Mouse (Mus musculus) CD4-positive, CD25-positive, alpha-beta regulatory T cell, adult 2 months (primary cell): ENCODE measurements around the gene Gtf3a.
"Not testable (repeated sequence)": the region's sequence is repeated elsewhere in the genome, so short reads cannot be mapped to it uniquely, and the experiment has no call there.

Experiments used
- DNase-seq: peaks from one replicate; pipeline ENCODE4 v3.0.0-alpha.2; 2012; ENCODE audit warnings: low read depth, low spot score

Gtf3a gene

DNA sequence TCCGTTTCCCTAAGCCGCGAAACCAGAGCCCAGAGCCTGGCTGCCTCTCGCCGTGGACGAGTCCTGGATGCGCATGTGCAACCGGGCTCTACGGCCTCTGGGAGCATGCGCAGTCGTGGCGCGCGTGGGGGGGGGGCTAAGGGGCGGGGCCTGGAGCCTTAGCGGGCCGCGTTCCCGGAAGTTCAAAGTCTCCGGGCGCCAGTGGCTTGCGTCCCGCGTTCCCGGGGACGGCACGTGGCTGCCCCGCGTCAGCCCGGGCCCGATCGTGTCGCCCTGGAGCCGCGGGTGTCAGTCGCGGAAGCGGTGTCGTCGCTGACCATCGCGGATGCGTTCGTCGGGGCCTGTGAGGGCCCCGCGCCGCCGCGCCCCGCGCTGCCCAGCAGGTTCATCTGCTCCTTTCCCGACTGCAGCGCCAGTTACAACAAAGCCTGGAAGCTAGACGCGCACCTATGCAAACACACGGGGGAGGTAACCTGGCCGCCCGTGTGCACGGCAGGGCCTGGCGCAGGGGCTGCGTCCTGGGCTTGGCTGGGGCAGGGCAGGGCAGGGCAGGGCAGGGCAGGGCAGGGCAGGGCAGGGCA lies at the start of gene Gtf3a:
TSS of gene Gtf3a (plus strand) at position 150 of the 581 bp plus-strand sequence.
- DNase-seq = peak; percentile 96

DNA sequence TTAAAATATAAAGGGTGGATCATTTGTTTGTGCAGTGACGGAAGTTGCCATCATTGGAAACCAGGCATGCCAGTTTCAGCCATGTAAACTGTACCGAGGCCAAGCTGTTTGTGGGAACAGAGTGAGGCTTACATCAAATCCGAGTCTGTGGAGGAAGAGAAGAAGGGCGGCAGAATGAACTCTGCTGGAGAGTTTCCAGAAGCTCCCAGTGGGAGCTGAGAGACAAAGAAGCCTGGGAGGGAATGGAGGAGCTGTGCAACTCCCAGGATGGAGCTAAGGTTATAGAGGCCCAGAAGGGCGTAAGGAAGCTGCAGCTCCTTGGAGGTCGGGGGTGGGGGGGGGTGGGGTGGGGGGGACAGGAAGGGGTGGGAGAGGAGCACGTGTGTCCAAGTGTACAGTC lies 48.1 kb upstream of the Gtf3a start:
- DNase-seq = no peak

DNA sequence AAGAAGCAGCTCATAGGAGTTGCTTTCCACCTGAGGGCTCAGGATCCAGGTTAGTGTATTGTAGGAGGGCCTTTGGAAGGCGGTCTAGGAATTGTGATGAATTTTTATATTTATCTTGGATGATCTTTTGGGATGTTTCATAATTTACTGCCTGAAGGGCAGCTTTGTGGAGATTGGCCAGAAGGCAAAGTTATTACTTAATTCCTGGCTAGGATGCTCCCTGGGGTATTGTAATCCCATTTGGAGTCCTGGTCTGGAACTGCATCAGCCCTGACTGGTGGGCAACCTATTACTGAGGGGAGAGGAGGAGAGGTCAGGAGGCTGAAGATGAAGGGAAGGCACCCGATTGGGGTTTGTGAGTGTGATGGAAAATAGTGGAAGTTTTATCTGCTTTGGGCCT lies 47.0 kb upstream of the Gtf3a start:
- DNase-seq = no peak

DNA sequence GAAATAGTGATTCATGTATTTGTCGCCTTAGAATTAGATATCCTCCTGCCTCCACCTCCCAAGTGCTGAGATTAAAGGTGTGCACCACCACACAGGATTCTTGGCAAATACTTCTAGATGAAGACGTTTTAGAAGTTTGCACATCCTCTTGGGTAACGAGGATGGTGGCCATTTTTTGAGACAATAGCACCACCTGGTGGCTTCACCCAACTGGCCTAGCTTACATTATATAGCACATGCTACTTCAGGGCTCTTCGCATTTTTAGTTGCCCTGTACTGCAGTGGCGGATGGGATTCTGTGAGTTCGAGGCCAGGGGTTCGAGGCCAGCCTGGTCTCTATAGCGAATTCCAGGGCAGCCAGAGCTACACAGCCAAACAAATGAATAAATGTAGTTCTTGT lies 44.1 kb upstream of the Gtf3a start:
- peak; percentile 90 for DNase-seq

DNA sequence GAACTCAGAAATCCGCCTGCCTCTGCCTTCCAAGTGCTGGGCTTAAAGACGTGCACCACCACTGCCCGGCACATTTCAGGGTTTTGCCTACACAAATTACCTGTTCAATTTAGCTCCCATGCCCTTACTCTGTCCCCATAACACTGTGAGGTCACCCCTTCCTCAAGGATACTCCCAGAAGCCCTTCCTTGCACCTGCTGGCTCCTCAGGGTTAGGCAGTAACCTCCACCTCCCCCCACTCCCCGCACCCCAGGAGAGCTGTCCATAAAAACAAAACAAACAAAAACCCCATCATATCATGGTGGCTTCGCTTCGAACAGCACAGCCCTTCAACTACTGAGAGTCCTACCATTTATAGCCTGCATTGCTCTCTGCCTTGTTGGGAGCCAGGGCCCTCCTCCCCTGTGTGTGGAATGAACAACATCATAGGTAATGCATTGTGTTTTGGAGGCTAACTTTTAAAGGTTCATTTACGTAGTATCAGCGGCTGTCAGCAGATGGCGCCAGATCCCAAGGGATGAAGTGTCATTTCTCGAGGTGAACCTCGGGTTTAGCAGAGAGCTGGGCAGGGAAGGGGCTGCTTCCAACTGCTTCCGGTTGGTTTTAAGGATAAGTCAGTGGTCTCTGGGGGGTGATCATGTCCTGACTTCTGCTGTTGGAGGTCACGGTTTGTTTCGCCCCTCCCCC lies 42.8 kb upstream of the Gtf3a start:
- DNase-seq = peak; percentile 85

DNA sequence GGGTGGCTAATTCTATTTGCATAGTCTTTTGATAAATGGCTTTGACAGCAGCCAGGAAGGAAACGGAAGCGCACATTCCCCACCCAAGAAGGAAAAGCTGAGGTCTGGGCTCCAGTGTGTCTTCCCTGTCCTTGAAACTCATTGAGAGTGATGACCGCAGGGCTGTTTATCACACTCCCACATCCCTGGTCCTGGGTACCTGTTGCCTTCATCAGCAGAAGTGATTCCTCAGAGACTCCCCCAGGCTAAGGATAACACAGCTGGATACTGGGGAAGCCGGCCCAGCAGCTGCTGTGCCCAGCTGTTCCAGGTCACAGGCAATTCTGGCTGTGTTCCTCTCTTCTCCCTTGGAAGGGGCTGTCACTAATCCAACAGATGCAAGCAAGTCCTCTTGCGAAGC lies 40.9 kb upstream of the Gtf3a start:
- no peak for DNase-seq

DNA sequence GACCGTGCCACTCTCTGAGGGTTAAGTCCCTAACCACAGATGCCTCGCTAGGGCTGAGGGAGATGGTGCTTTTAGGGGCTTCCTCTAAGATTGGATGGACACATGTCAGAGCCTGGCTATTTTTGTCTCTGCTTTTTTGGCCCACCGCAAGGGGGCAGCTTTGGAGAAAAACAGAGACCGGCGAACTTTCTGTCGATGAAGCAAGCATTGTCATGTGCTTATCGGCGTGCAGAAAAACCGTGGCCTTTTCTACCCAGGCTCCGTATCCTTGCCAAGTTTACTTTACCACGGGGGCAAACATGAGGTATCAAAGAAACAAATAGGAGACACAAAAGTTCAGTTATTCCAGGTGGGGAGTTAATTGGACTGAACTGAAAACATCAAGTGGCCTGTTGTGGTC lies 39.8 kb upstream of the Gtf3a start:
- DNase-seq = no peak

DNA sequence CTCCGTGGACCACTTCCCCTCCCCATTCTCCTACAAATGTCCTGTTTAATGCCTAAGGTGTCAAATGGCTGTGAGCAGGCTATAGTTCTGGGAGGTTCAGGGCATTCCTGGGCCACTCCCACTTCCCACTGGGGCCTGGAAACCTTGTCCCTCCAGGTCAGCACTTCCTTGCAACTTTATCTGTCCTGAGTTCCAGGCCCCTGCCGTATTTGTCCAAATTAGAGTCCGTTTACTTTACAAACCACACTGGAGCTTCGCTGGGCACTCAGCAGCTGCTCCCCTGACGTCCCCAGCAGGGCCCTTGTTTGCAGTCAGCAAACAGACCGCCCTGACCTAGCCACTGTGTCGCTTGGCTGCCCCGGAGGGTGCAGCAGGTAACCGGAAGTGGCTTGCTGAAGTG lies 36.3 kb upstream of the Gtf3a start:
- DNase-seq = no peak

DNA sequence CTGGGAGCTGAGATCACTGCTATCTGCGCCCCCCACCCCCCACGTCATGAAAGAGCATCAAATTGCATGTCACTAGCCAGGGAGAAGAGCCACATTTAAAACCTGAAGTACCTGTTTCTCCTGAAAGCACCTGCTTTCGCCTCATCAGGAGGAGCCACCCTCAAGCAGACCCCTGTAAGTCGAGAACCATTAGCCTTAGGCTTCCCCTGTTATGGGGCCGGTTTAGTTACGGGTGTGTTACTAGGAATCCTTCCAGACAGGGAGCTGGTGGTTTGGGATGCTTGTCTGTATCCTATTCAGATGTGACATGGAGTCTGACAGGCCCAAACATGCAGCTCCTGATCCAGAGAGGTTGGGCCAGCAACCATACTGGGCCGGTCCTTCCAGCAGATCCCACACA lies 35.1 kb upstream of the Gtf3a start:
- DNase-seq = no peak

DNA sequence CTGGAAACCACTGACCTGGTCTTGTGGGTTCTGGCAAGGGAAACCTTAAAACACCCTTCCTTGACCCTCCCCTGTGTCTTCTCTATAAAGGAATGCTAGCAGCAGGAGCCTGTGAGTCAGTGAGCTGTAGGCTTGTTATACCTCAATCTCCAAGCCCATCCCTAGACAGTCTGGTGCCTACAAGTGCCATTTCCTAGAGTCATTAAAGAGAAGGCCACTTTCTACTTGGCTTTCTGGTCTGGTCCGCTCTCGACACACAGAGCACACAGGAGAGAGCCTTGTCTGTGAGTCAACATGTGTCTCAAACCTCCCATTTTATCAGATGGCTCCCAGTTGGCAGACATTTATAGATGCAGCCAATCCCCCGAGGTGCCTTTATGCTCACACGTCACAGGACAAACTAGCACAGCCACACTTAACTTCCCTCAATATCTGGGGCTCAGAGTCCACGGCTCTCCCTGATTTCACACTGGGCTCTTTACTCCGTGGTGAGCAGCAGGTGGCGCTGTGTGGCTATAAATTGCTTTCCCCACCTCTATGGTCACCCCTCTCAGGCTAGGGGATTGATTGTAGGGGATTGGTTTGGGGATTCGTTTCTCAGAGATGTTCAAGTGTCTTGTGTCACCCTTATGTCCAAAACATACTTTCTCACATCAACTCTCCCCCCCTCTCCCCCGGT lies 34.2 kb upstream of the Gtf3a start:
- DNase-seq = peak; percentile 72

DNA sequence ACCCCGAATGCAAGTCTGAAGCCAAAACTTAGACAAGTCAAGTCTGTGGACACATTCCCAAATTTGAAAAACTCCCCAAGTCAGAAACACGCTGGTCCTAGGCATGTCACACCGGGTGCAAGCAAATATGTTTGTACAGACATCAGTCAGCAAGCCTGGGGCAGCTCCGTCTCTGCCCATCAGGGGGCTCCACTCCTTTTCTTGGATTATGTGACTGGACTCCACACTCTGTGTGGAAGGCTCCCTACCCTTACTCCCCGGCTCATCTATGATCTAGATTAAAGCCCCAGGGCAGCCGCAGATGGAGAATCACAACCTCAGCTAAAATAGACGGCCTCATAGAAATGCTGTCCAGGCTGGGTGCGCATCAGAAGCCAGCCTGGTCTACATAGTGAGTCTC lies 32.2 kb upstream of the Gtf3a start:
- no peak for DNase-seq

DNA sequence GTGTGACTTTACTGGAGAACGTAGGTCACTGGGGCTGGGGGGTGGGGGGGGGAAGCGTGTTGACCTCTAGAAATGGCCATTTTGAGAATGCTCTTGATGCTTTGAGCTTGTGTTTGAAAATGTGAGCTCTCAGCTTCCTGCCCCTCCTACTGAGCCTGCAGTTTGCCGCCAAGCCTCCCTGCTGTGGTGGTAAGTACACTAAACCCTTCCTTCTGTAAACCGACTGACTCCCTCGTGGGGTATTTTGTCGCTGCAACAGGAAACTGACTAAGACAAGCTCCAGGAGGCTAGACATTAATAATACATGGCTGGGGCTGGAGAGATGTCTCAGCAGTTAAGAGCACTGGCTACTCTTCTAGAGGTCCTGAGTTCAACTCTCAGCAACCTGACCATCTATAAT lies 31.7 kb upstream of the Gtf3a start:
- no peak for DNase-seq

DNA sequence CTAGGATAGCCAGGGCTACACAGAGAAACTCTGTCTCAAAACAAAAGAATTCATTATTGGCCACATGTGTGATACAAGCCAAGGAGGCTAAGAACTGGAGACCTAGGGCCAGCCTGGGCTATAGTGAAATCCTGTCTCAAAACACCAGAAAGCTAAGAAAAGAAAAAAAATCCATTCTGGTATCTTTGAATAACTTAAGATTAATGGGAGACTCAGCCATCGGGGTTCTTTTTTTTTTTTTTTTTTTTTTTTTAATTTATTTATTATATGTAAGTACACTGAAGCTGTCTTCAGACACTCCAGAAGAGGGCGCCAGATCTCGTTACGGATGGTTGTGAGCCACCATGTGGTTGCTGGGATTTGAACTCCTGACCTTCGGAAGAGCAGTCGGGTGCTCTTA lies 31.1 kb upstream of the Gtf3a start:
- not testable (repeated sequence) for DNase-seq

DNA sequence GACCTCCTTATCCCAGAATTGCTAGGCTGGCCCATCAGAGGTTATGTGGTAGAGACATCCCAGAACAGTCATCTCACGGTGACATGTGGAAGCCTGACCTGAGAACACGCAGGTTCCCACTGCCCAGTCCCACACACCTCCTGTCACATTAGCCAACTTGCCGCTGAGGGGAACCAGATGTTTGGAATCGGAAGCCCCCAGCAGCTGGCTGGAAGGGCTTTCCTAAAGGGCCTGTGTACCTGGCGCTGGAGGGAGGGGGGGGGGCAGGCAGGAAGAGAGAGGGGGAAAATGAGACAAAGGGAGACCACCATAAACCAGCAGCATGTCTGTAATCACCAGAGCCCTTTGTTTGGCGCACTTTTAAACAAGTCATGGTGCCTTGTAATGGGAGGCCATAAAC lies 28.6 kb upstream of the Gtf3a start:
- DNase-seq = no peak

DNA sequence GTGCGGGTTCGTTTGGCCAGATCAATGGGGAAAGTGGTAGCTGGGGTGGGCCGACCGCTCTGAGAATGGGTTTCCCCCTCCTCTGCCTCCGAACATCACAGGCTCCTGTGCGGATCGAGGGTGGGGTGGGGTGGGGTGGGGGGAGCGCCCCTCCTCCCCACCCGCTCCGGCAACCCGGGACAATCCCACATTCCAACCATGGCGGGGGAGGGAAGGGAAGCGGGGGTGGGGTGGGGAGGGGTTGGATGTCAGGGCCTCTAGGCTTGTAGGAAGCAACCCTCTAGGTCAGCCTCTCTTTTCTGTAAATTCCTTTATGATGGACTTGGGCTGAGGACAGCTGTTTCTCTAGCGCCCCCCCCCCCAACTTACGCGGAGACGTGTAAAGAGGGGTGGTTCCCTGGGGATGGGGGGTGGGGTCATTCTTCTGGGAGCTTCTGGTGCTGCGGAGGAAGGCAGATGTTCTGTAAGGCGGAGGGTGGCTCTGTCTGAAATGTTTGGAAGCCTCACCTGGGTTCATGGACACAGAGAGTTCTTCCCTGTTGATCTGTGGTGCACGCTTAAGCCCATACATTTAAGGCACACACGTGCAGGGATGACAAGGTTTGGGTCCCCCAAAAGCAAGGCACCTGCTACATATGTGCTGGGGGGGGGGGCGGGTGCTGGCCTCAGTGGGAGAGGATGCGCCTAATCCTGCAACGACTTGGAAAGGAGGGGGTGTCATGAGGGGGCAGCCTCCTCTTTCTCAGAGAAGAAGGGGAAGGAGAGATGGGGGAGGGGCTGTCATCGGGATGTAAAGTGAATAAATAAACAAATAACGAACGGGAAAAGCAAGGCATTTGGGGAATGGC lies 27.9 kb upstream of the Gtf3a start:
- no peak for DNase-seq

DNA sequence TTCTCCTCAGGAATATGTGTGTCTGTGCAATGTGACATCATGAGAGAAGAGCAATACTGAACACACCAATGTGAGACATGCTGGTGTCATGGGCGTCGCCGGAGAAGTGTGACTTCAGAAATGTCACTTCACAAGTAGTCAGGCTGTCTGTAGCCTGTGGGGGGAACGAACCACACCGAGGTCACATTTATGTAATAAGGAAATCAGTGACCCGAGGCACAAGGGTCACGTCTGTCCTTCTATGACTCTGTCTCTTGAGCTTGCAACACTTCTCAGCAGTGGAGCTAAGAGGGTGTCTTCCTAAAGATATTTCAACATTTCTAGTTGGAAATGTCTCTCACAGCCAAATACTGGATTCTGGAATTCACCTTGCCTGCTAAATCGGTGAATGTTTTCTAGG lies 27.2 kb upstream of the Gtf3a start:
- no peak for DNase-seq

DNA sequence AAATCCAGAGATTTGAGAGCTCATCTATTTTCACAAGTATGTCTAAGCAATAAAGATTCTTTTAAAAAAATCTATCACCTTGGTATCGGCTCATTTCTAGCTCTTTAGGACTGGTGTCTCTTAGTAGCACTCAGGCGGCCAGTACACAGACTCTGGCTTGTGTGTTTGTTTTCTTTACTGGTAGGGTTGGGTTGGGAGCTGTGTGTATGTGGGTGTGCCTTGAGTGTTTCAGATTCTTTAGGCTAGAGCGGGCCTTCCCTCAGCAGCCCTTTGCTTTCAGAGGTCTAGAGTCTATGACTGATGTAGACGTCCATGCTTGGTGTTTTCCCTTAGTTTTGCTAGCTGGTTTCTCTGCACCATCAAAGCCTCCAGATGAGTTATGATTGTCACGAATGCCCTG lies 24.9 kb upstream of the Gtf3a start:
- DNase-seq = no peak

DNA sequence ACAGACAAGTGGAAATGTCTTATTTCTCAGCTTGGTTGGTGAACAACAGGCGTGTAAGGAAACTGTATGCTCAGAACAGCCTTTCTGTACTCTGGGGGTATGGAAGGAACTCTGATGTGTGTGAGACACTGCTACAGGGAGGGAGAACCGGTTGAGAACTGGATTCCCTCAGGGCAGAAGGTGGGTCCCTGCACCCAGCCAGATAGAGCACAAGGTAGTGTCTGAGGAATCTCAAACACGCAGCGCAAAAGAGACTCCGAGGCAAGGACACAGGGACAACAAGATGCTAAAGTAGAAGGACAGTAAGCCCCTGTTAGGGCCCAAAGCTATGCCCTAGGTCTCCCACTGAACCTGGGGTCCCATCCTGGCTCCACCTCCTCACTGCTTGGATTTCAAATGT lies 21.8 kb upstream of the Gtf3a start:
- no peak for DNase-seq

DNA sequence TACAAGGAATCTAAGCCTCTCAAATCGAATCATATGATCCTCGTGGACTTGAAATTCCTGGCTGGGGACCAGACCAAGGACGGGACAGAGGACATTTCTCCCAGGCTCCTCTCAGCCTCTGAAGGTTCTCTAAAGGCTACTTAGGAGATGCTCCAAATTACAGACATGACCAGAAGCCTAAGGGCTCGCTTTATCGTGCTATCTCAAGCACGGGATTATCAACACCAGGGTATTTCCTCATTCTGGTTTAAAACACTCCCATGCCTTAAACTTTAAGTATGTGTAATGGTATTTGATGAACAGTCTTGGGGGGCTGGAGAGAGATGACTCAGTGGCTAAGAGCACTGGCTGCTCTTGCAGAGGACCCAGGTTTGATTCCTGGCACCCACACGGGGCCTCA lies 17.0 kb upstream of the Gtf3a start:
- DNase-seq = no peak

DNA sequence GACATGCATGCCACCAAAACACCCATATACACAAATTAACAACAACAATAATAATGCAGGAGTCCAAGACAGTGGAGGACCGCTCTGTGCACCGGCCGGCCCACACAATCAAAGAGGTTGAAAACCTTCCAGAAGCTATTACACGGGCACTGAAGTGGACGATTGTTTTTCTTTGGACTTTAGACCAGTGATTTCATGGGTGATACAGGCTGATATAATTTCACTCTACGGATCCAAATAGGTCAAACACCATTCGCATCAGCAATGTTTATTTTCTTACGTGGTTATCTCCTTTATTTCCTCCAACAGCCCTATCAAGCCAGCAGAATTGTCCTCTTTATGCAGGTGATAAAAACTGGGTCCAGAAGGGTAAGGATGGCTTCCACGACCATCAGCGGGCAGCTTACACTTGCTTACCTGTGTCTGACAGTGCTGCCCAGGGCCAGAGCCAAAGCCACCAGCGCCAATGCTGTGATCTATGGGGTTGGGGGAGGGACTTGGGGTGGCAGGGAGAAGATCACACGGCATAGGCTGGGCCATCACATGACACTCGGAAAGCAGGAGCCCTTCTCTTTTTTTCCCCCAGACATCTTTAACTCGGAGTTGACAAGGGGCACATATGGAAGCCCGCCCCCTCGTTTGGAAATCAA lies 16.4 kb upstream of the Gtf3a start:
- DNase-seq = no peak

DNA sequence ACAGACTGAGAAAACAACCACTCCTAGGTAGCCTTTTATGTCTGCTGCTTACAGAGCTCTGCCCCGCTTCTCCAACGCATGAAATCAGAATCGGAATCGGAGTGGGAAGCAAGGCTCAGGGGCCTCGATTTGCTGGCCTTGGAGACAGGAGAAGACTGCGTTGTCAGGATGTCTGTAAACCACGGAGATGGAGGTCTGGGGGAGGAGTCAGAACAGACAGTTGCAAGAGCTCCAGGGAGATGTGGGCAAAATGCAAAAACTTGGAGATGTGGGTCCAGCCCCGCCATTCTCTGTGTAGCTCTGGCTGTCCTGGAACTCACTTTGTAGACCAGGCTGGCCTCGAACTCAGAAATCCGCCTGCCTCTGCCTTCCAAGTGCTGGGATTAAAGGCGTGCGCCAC lies 15.0 kb upstream of the Gtf3a start:
- no peak for DNase-seq
